Mouse (Mus musculus) heart, postnatal 0 days (tissue): Measurements from ENCODE around the gene Snrnp70.

Source experiments
- CTCF ChIP-seq: IDR thresholded peaks from 2 replicates; pipeline ENCODE4 v1.5.1; 2016; ENCODE audit warnings: antibody characterized with exemption, control low read depth, low read depth
- EP300 ChIP-seq: IDR thresholded peaks from 2 replicates; pipeline ENCODE4 v1.6.1; 2016; ENCODE audit warnings: antibody characterized with exemption, low read depth

GRCm38 (mm10) chr7:45366652-45367019 is 28.9 kb downstream of the Snrnp70 start, which contains the start of gene Ppfia3:
- TF ChIP-seq CTCF: no peak
- no peak for TF ChIP-seq EP300
